Mouse (Mus musculus): ENCODE results near the gene Tpp1.

The Tpp1 gene

DNA sequence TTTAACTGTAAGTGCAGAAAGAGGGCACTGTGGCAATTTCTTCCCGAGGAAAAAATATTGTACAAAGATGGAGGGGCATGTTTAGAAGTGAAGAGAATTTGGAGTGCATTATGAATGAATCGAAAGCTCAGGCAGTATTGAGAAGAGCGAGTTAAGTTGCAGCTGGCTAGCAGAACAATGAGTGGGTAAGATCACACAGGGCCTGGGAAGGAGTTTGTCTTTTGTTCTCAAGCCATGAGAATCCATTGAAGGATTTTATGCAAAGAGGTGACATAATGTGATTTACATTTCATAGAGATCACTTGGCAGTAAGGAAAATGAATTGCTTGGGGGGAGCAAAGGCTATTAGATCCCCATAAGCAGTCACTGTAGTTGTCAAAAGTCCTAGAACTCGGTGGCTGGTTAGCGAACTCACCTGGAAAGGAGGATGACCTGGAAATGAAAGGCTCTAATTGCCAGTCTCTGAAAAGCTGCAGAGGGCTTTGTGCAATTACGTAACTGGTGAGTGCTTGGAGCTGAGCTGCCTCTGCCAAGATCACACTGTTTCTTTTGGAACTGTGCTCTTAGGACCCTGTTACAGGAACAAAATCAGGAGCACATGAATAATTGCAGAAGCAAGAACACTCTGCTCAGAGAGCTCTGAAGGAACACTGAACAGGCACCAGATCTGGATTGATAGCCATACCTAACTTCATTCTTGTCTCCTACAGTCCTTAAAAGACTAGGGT, 23.2 kb downstream of the Tpp1 start:
- DNase-seq (ENCODE audit: low read depth, low spot score): no peak

DNA sequence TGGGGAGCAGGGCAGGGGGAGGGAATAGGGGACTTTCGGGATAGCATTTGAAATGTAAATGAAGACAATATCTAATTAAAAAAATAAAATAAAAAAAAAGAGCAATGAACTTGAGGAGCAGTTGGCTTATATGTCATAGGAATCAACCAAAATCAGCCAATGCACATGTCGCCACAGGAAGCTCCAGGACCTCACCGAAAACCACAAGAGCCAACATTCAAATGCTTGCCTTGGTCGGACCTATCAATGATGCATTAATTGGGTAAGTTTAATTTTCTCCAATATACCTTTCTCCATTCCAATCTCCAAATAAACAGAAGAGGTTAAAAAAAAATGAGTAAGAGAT, 25.1 kb downstream of the Tpp1 start:
- no peak for DNase-seq (ENCODE audit: low read depth, low spot score)

DNA sequence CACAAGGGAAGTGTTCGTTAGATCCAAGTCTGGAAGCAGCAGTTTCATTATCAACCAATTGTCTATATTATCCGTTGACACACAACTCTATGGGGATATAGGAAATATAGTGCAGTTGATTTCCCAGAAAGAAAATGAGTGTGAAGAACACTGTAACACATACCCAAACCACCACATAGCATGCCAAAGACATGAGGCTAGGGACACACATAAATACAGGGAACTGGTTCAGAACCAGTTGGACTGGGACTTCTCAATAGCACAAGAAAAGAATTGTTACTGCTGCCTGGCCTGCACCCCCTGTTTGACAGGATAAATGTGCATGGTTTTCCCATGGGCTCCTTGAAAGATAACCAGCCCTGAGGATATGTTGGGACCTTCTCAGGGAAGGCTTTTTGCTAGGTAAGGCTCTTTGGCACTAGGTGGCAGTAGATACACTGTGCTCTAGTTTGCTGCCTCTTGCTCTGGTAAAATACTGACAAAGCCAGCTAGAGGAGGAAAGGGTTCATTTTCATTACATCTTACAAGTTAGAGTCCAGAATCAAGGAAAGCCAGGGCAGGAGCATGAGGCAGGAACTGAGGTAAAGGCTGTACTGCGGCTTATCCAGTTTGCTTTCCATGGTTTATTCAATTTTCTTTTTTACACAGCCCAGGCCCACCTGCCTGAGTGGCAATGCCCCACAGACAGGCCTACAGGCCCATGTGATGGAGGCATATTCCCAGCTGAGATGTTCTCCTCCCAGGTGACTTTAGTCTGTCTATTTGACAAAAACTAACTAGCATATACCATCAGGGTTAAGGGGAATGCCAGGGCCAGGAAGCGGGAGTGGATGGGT, 25.7 kb downstream of the Tpp1 start:
- peak; percentile 64 for DNase-seq (ENCODE audit: low read depth, low spot score)

DNA sequence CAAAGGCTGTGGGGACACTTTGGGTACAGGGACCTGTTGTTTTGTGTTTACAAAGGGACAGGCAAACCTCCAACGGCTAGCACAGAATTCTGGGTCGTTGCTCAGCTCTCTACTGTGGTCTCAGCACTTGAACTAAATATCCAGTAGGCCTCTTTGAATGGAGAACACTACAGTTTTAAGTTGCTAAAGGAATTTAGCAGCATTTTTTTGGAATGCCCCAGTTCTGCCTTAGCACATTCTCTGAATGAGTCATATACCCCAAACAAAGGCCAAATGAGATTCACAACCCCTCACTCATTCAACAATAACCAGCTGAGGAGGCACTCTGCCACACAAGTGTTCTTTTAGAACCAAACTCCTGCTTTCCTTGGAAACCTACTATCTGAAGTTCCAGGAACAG, 30.1 kb downstream of the Tpp1 start:
- DNase-seq (ENCODE audit: low read depth, low spot score): no peak

DNA sequence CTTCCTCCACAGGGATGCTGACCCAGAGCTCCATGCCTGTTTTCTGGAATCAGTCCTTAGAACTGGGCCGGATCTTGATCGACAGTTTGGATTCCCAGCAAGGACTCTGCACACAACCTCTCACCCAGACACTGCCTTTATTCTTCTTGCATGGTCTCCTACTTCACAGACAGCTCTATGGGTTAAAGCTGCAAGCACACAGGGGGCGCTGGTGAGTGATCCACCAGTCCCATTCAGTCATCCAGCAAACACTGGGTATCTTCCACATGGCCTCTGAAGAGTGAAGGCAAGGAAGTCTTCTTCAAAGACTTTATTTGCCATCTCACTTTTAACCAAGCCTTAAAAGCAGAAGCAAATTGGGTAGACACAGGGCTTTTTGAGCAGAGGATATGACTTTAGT, 36.7 kb downstream of the Tpp1 start:
- DNase-seq (ENCODE audit: low read depth, low spot score): no peak

DNA sequence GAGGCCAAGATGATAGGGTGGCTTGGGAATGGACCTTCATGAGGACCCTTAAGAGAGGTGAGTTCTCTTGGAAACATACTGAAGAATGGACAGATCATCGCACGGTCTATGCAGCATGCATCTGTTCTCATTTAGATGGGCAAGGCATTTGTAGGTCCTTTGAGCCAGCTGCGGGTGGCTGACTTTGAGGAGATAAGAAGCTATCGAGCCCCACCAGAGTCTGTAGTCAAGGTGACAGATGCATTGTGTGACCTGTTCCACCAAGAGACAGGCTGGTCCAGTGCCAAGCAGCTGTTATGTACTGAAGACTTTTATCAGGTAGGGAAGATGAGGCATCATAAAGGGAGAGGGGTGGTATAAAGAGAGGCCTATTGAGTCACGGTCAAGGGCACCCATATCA, 43.3 kb downstream of the Tpp1 start:
- no peak for DNase-seq (ENCODE audit: low read depth, low spot score)

DNA sequence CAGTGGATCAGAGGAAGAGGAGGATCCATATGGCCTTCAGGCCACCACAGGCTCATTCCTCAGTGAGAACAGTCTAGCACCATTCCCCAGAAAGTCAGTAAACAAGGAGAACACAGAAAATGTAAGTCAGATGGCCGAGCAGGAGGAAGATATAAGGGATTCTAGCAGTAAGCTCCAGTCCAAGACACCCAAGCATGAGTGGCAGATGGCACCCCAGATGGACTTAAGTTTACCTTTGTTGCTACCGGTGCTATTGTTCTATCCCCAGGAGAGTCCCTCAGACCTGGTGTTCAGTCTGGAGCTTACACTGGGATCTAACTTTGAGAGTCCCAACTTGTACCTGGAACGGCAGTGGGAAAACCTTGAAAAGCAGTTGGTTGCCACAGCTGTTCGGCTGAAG, 48.2 kb downstream of the Tpp1 start:
- DNase-seq (ENCODE audit: low read depth, low spot score): no peak

DNA sequence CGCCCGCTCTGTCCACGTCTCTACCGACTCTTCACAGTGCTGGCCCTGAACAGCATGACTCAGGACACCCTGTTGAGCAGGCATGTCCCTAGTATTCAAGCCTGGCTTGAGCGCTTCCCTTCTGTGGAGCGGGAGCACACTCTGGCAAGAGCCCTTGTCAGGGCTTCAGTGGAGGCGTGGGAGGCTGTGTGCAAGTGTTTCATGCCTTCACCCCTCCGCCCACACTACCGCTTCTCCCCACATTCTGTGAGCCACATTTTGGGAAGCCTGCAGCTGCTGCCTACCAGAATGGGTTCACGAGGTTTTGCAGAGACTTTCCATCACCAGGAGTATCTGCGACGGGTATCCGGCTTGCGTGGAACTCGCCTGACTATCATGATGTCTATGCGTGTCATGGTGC, 48.9 kb downstream of the Tpp1 start:
- no peak for DNase-seq (ENCODE audit: low read depth, low spot score)
